Mouse (Mus musculus) thymus, postnatal 36 days (tissue): ENCODE results near the gene Cnot4.
"Not testable (repeated sequence)": the region's sequence is repeated elsewhere in the genome, so short reads cannot be mapped to it uniquely, and the experiment has no call there.

Experiments used
- DNase-seq, 2 experiments: peaks; one replicate each; pipeline ENCODE4 v3.0.0; 2022; ENCODE audit warnings: mixed read lengths in 2 of 2

Gene Cnot4

GRCm38 (mm10) chr6:35133579-35134488 is at the start of gene Cnot4:
Cnot4 (minus strand) TSS chr6:35133724.
- DNase-seq, result peak; percentile 98 to 99

- DNase-seq, result not testable (repeated sequence)
Observed at GRCm38 (mm10) chr6:35179299-35179698, 45.8 kb upstream of the Cnot4 start.

GRCm38 (mm10) chr6:35177650-35178272 is 44.2 kb upstream of the Cnot4 start:
- DNase-seq, result peak in 1 of 2 experiments; percentile 88

- DNase-seq, result peak in 1 of 2 experiments; percentile 87
Observed at GRCm38 (mm10) chr6:35176979-35177649, 43.6 kb upstream of the Cnot4 start, which contains the start of gene Nup205. Nup205 (plus strand) TSS chr6:35177421.

GRCm38 (mm10) chr6:35173181-35173580 is 39.7 kb upstream of the Cnot4 start:
- no peak for DNase-seq

- not testable (repeated sequence) for DNase-seq
Observed at GRCm38 (mm10) chr6:35172028-35172427, 38.5 kb upstream of the Cnot4 start.

- DNase-seq, result no peak
Observed at GRCm38 (mm10) chr6:35169250-35169649, 35.7 kb upstream of the Cnot4 start.

GRCm38 (mm10) chr6:35154540-35154939 is 21.0 kb upstream of the Cnot4 start:
- DNase-seq, result no peak

- no peak for DNase-seq
Observed at GRCm38 (mm10) chr6:35147726-35148422, 14.3 kb upstream of the Cnot4 start.

- DNase-seq, result no peak
Observed at GRCm38 (mm10) chr6:35145569-35145968, 12.0 kb upstream of the Cnot4 start.

GRCm38 (mm10) chr6:35140351-35140750 is 6.8 kb upstream of the Cnot4 start:
- DNase-seq, result no peak

GRCm38 (mm10) chr6:35134844-35135243 is 1.3 kb upstream of the Cnot4 start:
- no peak for DNase-seq

- DNase-seq, result no peak
Observed at GRCm38 (mm10) chr6:35133246-35133578, 312 bp downstream of the Cnot4 start.

- peak in 1 of 2 experiments; percentile 39 for DNase-seq
Observed at GRCm38 (mm10) chr6:35132806-35133205, 718 bp downstream of the Cnot4 start.

GRCm38 (mm10) chr6:35122488-35122887 is 11.0 kb downstream of the Cnot4 start:
- DNase-seq, result no peak

GRCm38 (mm10) chr6:35121925-35122324 is 11.6 kb downstream of the Cnot4 start:
- no peak for DNase-seq

GRCm38 (mm10) chr6:35102457-35102856 is 31.1 kb downstream of the Cnot4 start:
- no peak for DNase-seq

GRCm38 (mm10) chr6:35084927-35085326 is 48.6 kb downstream of the Cnot4 start:
- no peak for DNase-seq

GRCm38 (mm10) chr6:35075148-35075547 is 58.4 kb downstream of the Cnot4 start:
- DNase-seq, result no peak

GRCm38 (mm10) chr6:35071261-35071660 is 62.3 kb downstream of the Cnot4 start:
- no peak for DNase-seq

- DNase-seq, result no peak
Observed at GRCm38 (mm10) chr6:35062446-35062845, 71.1 kb downstream of the Cnot4 start.

- DNase-seq, result no peak
Observed at GRCm38 (mm10) chr6:35043127-35043526, 90.4 kb downstream of the Cnot4 start.

GRCm38 (mm10) chr6:35033341-35033740 is 100.2 kb downstream of the Cnot4 start:
- DNase-seq, result no peak
